Mouse (Mus musculus): Measurements from ENCODE around the gene Ikbke. TPM values are rescaled to one million over a fixed set of nuclear protein-coding genes. Genes with fewer than 3 reads are reported as not detected.
"Not testable (repeated sequence)": the region's sequence is repeated elsewhere in the genome, so short reads cannot be mapped to it uniquely, and the experiment has no call there.

Ikbke gene
- polyA plus RNA-seq, 1 experiment from 2014 or later = 7.1 TPM

DNA sequence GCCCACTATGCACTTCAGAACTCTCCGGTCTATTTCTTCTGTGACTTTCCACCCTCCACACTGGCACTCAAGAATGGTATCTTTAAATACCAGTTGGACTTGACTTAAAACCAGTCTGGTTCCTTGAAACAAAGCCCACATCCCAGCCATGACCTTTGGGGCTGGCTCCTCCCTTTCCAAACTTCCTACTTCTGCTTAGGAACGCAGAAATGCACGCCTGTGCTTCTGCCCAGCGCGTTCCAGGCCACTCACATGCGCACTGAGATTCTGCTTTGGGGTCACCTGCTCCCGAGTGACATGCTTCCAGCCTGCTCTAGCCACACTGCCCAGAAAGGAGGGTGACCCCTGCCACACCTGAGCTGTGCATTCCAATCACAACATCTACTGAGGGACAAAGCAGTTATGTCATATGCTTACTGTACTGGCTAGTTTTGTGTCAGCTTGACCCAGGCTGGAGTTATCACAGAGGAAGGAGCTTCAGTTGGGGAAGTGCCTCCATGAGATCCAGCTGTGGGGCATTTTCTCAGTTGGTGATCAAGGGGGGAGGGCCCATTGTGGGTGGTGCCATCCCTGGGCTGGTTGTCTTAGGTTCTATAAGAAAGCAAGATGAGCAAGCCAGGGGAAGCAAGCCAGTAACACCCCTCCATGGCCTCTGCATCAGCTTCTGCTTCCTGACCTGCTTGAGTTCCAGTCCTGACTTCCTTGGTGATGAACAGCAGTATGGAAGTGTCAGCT, 26.7 kb downstream of the Ikbke start:
- not testable (repeated sequence) for H3K4me3 ChIP-seq (replicated peaks); H3K36me3 ChIP-seq; H3K4me2 ChIP-seq; H3K9me3 ChIP-seq; H3K9ac ChIP-seq; H3K27ac ChIP-seq; H3K27me3 ChIP-seq (replicated peaks); ATAC-seq (ENCODE audit: insufficient read depth, low FRiP score, low read depth); H3K4me1 ChIP-seq
- 66% methylated on average over 7 of the region's 7 CpGs for WGBS

DNA sequence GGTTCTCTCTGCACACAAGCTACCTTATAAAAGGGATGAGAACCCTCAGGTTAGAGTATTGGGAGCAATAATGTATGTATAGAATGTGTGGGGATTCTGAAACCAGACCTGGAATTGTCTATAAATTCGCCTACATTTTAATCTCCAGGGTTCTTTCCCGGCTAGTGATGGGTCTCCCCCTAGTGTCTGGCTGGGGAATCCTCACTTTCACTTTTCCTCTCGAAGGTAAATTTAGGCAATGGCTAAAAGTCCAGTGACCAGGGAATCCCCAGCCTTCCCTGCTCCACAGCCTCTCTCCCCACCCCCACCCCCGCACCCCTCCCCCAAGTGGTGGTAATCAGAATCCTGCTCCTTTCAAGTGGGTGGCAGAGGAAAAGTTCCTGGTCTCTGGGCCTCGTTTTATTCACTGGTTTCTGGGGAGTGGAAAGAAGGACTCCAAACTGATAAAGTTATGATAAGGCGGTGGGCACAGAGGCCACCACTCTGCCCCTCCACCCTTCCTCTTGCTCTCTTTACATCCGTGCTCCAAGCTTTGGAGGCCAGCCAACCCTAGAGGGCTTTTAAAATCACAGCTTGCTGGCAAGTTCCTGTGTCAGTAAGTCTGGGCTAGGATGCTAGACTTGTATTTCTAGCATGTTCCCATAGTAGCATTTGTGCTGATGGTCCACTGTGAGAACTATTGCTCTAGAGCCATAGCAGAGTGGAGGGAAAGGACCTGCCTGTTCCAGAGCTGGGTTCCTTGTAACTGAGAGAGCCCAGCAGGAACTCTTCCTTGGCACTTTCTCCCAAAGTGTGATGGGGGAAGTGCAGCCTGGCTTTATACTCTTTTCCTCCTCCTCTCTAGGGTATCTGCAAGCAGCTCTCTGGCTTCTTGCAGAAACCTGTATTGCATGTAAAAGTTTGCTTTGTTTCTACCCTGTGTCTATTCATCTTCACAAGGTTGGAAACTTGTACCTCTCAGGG, 32.7 kb downstream of the Ikbke start:
- Histone ChIP-seq H3K4me2 (peak overlapping the region; percentile 39), H3K9me3 (no peaks in the 10 kb centered on the region), H3K4me3 (replicated peaks) (no peak overlapping the region), H3K27ac (0 out of 2 replicates have a peak overlapping the region, but pooled peaks have one; percentile 2), H3K27me3 (replicated peaks) (peaks cover 12% of the 10 kb centered on the region; the same call in 1 of the 2 replicates), H3K36me3 (no peaks in the 10 kb centered on the region), H3K4me1 (peaks cover 20% of the 10 kb centered on the region), H3K9ac (no peak overlapping the region)
- WGBS = 7% methylated on average over 7 of the region's 7 CpGs
- no peak for ATAC-seq (ENCODE audit: insufficient read depth, low FRiP score, low read depth)

DNA sequence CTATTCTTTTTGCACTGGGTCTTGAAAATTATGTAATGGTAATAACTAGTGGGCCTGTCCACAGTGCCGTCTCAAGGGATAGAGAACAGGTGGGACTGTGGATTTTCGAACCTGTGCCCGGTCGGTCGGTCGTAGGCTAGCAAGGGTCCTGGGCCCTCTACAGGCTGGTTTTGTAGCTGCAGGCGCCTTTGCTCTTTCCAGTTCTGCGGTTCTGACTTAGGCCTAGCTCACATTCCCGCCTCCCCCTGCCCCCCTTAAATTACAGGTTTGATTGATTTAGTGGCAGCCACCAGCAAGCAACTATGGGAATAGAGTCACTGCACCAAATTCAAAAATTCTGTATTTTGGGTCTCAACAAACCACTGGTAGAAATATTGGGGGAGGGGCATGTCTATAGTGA, 33.5 kb downstream of the Ikbke start:
- Histone ChIP-seq H3K36me3 (no peaks in the 10 kb centered on the region), H3K27ac (no peak overlapping the region), H3K4me1 (peaks cover 17% of the 10 kb centered on the region), H3K27me3 (replicated peaks) (peaks cover 12% of the 10 kb centered on the region; the same call in 1 of the 2 replicates), H3K9ac (no peak overlapping the region), H3K9me3 (no peaks in the 10 kb centered on the region), H3K4me2 (peak overlapping the region; percentile 98), H3K4me3 (replicated peaks) (peak overlapping the region; percentile 67)
- 8% methylated on average over 9 of the region's 9 CpGs for WGBS
- ATAC-seq (ENCODE audit: insufficient read depth, low FRiP score, low read depth) = peak; percentile 25; the same call in 1 of the 2 replicates

DNA sequence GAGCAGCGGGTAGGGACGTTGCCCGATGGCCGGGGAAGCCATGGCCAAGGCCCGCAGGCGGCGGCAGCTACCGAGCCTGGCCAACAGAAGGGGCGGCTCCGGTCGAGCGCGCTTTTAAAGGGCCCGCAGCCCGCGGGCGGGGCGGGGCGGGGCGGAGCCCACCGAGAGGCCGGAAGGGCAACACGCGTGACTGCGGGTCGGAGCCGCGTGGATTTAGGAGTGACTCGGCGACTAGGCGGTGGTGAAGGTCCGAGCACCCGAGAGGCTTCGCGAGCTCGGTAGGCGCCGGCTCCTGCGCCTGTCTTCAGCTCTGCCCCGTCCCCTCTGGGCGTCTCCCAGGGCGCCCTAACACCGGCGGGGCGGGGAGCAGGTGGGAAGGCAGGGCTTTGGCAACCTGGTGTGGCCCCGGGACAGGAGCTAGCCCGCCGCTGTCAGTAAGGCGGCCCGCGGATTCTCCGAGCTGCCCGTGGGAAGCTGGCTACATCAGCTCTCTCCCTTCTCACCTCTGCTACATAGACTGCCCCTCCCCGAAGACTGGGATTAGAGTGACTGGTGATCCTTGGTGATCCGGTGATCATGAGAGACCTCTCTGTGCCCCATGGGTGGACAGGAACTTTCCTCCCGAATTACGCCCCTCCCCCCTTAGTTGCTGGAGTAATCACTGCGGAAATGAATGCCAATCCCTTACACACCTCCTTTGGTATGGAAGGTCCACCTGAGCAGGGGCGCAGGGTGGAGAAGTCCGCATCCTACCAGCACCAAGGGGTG, 34.1 kb downstream of the Ikbke start, which contains the start of gene Rassf5:
Gene Rassf5, minus strand, starts transcription at position 170 of the 768 bp plus-strand sequence.
- WGBS = under 1% methylated on average over 58 of the region's 60 CpGs
- Histone ChIP-seq H3K4me3 (replicated peaks) (peak within 1 kb of the TSS; percentile 67), H3K4me1 (peaks cover 17% of the 10 kb centered on the region), H3K9ac (peak within 1 kb of the TSS; percentile 76), H3K9me3 (no peaks in the 10 kb centered on the region), H3K27me3 (replicated peaks) (peaks cover 12% of the 10 kb centered on the region; the same call in 1 of the 2 replicates), H3K36me3 (no peaks in the 10 kb centered on the region), H3K4me2 (peak within 1 kb of the TSS; percentile 98), H3K27ac (no peak within 1 kb of the TSS)
- ATAC-seq (ENCODE audit: insufficient read depth, low FRiP score, low read depth) = peak; percentile 72

DNA sequence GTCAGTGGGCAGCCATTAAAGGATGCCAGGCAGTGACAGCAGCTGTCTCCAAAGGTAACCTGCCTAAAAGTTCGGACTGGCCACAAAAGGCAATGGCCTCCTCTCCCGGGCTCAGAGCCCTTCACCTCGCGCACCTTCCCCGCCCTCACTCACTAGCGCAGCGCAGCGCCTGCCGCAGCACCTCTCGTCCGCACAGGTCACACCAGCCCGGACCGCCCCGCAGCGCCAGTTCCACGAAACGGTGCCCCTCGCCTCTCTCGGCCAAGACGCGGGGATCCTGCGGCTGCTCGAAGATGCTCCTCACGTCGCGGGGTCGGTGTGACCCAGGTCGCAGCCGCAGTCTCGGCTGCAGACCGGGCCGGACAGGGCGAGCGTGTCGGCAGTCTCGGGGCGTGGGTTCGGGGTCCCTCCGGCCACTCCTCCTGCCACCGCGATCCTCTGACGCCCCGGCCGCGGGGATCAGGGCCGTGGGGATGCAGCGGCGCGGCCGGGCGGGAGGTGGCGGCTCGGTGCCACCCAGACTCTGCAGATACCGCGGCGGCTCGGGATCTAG, 34.8 kb downstream of the Ikbke start:
- Histone ChIP-seq H3K27ac (no peak overlapping the region), H3K4me1 (peaks cover 19% of the 10 kb centered on the region), H3K36me3 (no peaks in the 10 kb centered on the region), H3K4me2 (peak overlapping the region; percentile 98), H3K9me3 (no peaks in the 10 kb centered on the region), H3K9ac (peak overlapping the region; percentile 76), H3K27me3 (replicated peaks) (peaks cover 12% of the 10 kb centered on the region; the same call in 1 of the 2 replicates), H3K4me3 (replicated peaks) (peak overlapping the region; percentile 67)
- ATAC-seq (ENCODE audit: insufficient read depth, low FRiP score, low read depth) = no peak
- 2% methylated on average over 57 of the region's 57 CpGs for WGBS

DNA sequence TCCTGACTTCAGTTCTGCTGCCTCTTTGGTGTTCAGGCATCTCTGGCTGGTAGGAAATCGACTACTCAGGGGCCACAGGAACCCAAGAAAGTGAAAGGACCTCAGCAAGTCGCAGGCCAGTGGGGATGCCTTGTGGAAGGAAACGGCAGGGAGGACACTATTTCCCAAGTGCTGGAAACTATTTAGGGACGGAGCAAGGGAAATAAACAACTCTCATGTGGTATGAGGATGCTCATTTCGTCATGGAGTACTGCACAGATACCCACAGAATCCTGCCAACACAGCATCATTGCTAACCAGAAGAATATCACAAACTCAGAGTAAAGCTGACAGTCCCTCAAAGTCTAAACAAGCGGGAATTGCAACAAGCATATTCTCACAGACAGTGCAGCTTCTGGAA, 36.5 kb downstream of the Ikbke start:
- Histone ChIP-seq H3K9me3 (no peaks in the 10 kb centered on the region), H3K9ac (no peak overlapping the region), H3K4me1 (peaks cover 28% of the 10 kb centered on the region), H3K36me3 (no peaks in the 10 kb centered on the region), H3K4me3 (replicated peaks) (no peak overlapping the region), H3K27ac (no peak overlapping the region), H3K4me2 (peak overlapping the region; percentile 98; the same call in 1 of the 2 replicates), H3K27me3 (replicated peaks) (peaks cover 9% of the 10 kb centered on the region; the same call in 1 of the 2 replicates)
- 35% methylated on average over 6 of the region's 6 CpGs for WGBS
- ATAC-seq (ENCODE audit: insufficient read depth, low FRiP score, low read depth) = no peak

DNA sequence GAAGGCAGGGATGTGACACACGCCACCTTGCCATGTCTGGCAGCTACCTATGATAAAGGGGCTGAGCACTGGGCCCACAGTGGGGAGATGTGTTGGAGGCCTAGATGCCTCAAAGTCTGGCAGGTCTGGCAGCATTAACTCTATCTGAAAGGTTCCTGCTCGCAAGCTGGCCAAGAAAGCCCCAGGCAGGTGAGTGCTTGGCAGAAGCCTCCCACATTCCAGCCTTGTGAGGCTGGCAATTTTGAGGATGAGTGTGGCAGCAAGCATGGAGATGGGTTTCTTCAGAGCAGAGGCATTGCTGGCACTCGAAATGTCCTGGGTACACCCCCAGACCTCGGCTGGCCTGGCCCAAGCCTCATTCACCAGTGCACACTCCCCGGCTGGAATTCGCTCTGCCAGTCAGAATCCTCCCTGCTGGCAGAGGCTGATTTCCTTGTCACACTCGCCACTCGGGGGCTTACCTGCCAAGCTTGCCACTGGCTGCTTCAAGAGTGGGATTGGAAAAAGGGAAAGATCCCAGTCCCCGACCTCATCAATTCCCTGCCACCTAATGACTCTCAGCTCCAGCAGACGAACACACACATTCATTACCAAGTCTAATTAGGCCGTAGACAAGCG, 39.7 kb downstream of the Ikbke start:
- Histone ChIP-seq H3K36me3 (no peaks in the 10 kb centered on the region), H3K4me1 (peaks cover 13% of the 10 kb centered on the region), H3K9me3 (no peaks in the 10 kb centered on the region), H3K4me3 (replicated peaks) (no peak overlapping the region), H3K27me3 (replicated peaks) (peaks cover 8% of the 10 kb centered on the region; the same call in 1 of the 2 replicates), H3K9ac (no peak overlapping the region), H3K27ac (no peak overlapping the region), H3K4me2 (no peak overlapping the region)
- WGBS = 72% methylated on average over 12 of the region's 12 CpGs
- no peak for ATAC-seq (ENCODE audit: insufficient read depth, low FRiP score, low read depth)

DNA sequence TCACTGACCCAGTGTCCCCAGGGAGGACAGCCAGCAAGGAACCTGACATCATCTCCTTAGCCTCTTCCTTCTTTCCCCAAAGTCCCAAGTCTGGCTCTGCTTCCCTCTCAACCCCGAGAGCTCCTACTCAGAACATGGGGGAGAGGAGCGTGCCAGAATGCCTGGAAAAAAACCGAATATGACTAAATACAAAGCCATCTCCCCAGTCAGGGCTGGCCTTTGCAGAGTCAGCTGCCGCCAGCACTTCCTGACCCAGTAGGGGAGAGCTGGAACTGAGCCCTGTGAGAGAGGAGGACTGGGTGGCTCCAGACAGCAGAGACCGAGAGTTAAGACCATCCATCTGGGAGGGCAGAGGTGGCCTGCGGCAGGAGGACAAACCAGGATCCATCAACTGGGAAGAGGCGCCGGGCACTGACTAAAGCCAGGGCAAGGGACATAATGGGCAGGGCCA, 40.5 kb downstream of the Ikbke start:
- peak overlapping the region; percentile 22; the same call in 1 of the 2 replicates for H3K27ac ChIP-seq
- WGBS = 46% methylated on average over 8 of the region's 8 CpGs
- no peak overlapping the region for H3K4me3 ChIP-seq (replicated peaks)
- peaks cover 6% of the 10 kb centered on the region; the same call in 1 of the 2 replicates for H3K27me3 ChIP-seq (replicated peaks)
- H3K9ac ChIP-seq = no peak overlapping the region
- no peaks in the 10 kb centered on the region for H3K9me3 ChIP-seq
- ATAC-seq (ENCODE audit: insufficient read depth, low FRiP score, low read depth) = peak; percentile 53
- H3K4me1 ChIP-seq = peaks cover 13% of the 10 kb centered on the region
- H3K4me2 ChIP-seq = no peak overlapping the region
- no peaks in the 10 kb centered on the region for H3K36me3 ChIP-seq

DNA sequence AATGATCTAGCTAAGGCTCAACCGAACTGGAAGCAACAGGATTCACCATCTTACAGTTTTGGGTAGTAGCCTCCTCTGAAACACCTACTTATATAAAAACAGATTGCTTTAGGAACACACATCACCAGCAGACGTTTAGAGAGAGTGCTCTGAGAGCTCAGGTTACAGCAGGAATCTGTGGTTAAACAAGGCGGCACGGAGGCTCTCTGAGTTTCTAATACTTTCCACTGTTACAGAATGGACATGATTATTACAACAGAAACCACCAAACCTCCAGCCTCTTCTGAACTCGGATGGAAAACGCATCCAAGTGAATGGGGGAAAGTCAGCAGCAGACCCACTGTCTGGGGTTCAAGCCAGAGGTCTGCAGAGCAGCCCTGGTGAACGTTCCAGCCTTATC, 43.3 kb downstream of the Ikbke start:
- no peak overlapping the region for H3K9ac ChIP-seq
- ATAC-seq (ENCODE audit: insufficient read depth, low FRiP score, low read depth) = no peak
- WGBS = 34% methylated on average over 7 of the region's 7 CpGs
- no peak overlapping the region for H3K4me3 ChIP-seq (replicated peaks)
- no peak overlapping the region for H3K27ac ChIP-seq
- H3K9me3 ChIP-seq = no peaks in the 10 kb centered on the region
- H3K4me2 ChIP-seq = no peak overlapping the region
- peaks cover 11% of the 10 kb centered on the region for H3K4me1 ChIP-seq
- H3K27me3 ChIP-seq (replicated peaks) = no peaks in the 10 kb centered on the region
- no peaks in the 10 kb centered on the region for H3K36me3 ChIP-seq

DNA sequence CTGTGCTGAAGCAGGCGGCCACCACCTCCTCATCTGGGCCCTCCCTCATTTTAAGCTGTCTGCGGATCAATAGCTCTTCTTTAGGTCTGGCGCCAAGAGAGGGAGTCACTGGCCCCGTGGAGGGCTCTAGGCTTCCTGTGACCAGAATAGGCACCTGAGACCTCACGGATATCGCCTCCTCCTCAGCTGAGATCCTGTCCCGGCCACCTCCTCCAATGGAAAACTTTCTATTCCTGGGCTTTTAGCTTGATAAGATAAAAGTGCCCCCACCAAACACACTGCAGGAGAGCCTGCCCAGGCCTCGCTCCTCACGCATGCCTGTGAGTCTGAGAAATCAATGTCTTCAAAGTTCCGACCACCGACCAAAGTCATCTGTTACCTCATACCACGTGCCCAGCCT, 45.9 kb downstream of the Ikbke start:
- Histone ChIP-seq H3K4me2 (no peak overlapping the region), H3K27ac (no peak overlapping the region), H3K36me3 (no peaks in the 10 kb centered on the region), H3K27me3 (replicated peaks) (no peaks in the 10 kb centered on the region), H3K4me1 (peaks cover 3% of the 10 kb centered on the region), H3K9ac (no peak overlapping the region), H3K4me3 (replicated peaks) (no peak overlapping the region), H3K9me3 (no peaks in the 10 kb centered on the region)
- 51% methylated on average over 12 of the region's 12 CpGs for WGBS
- ATAC-seq (ENCODE audit: insufficient read depth, low FRiP score, low read depth) = no peak

DNA sequence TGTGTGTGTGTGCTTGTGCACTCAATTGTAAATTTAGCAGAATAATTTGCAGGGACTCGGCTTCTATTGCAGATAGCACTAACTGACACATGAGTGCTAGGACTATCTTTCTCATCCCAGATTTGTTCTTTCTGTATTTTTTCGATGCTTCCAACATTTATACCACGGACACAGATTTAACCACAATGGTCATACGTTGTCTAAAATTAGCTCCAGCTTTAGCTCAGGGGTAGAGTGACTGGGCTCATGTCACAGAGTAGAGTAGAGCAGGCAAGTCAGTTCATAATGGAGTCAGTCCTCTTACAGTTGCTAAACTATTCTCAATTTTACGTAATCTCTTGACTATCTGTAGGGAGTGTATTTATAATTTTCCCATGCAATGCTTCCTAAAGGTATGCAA, 50.7 kb downstream of the Ikbke start:
- H3K36me3 ChIP-seq = no peaks in the 10 kb centered on the region
- no peak overlapping the region for H3K4me2 ChIP-seq
- no peak overlapping the region for H3K27ac ChIP-seq
- no peak overlapping the region for H3K9ac ChIP-seq
- ATAC-seq (ENCODE audit: insufficient read depth, low FRiP score, low read depth) = no peak
- H3K4me1 ChIP-seq = 0 out of 2 replicates have a peak, but pooled peaks cover 3% of the 10 kb centered on the region
- no peaks in the 10 kb centered on the region for H3K27me3 ChIP-seq (replicated peaks)
- no peak overlapping the region for H3K4me3 ChIP-seq (replicated peaks)
- 81% methylated on average over 5 of the region's 5 CpGs for WGBS
- no peaks in the 10 kb centered on the region for H3K9me3 ChIP-seq

Data from stomach, embryonic 15.5 days (tissue).